In genomic region chr1:59167654-59168425, GRCm38 (mm10) we compare ENCODE assay signal across 29 mouse cellular contexts. TPM values are rescaled to one million over a fixed set of nuclear protein-coding genes. Genes with fewer than 3 reads are reported as not detected.
DNase-seq lines count a peak whose midpoint lies in the region; ATAC-seq and TF ChIP-seq lines count a peak whose summit lies in the region.
"Had no signal": no experiment of that assay in that cellular context is flagged by ENCODE, and none has a peak within 500 bp of the region (broad histone marks: within the 10 kb centered on the region; RNA-seq: fewer than 3 reads in every experiment).

No protein-coding gene starts in this region.

- peaks cover 46% of the 10 kb centered on the region for H3K36me3 ChIP-seq in kidney, embryonic 15.5 days
- peaks cover 34% of the 10 kb centered on the region for H3K36me3 ChIP-seq in small intestine, adult 2 months (ENCODE audit: control insufficient read depth, insufficient read depth, low read length)

- H3K4me3 ChIP-seq in kidney, embryonic 15.5 days (replicated peaks), result no peak overlapping the region
- no peak overlapping the region for H3K4me3 ChIP-seq in small intestine, adult 2 months (ENCODE audit: low read depth, low read length)
- H3K4me3 ChIP-seq: embryonic facial prominence, embryonic 13.5 days; forebrain, embryonic 10.5 days; gastrocnemius, adult 2 months; heart, embryonic 13.5 days; hindbrain, embryonic 10.5 days; hindbrain, embryonic 15.5 days; limb, embryonic 12.5 days had no signal

- H3K4me1 ChIP-seq in kidney, embryonic 15.5 days, result peaks cover 10% of the 10 kb centered on the region
- H3K4me1 ChIP-seq in small intestine, adult 2 months (ENCODE audit: control insufficient read depth, insufficient read depth, insufficient read length, low read length), result peaks cover 21% of the 10 kb centered on the region; the same call in 1 of the 2 replicates
- H3K4me1 ChIP-seq: hindbrain, embryonic 15.5 days; limb, embryonic 12.5 days had no signal

- no peak for TF ChIP-seq POLR2A in small intestine, adult 2 months (IDR thresholded peaks at IDR 0.05; ENCODE audit: low read depth, low read length)

- DNase-seq in kidney, adult 11 months, result no peak
- peak; percentile 3 for DNase-seq in lung, postnatal 25 days (ENCODE audit: low spot score)
- DNase-seq in lung, postnatal 14 days, result no peak
- DNase-seq in thymus, postnatal 25 days, result peak; percentile 35
- DNase-seq in left cerebral cortex, postnatal 14 days (ENCODE audit: low spot score in 2 of 2), result no peak
- DNase-seq: adrenal gland, adult 2 months; adrenal gland, postnatal 36 days; B cell, adult 2 months; cerebellum, adult 18-20 months; cerebellum, postnatal 10 days; gastrocnemius, adult 2 months; gastrocnemius, postnatal 36 days; heart, postnatal 10 days; layer of hippocampus, adult 9-11 months; right cerebral cortex, postnatal 25 days; spleen, adult 18-20 months had no signal

- no peaks in the 10 kb centered on the region for H3K9me3 ChIP-seq in kidney, embryonic 15.5 days (replicated peaks)
- H3K9me3 ChIP-seq: embryonic facial prominence, embryonic 13.5 days; forebrain, embryonic 10.5 days; heart, embryonic 13.5 days; hindbrain, embryonic 10.5 days; hindbrain, embryonic 15.5 days; limb, embryonic 12.5 days had no signal

- H3K27me3 ChIP-seq in kidney, embryonic 15.5 days, result no peaks in the 10 kb centered on the region
- no peaks in the 10 kb centered on the region for H3K27me3 ChIP-seq in small intestine, adult 2 months (ENCODE audit: control insufficient read depth, insufficient read depth, low read length)
- H3K27me3 ChIP-seq: embryonic facial prominence, embryonic 13.5 days; heart, embryonic 13.5 days; hindbrain, embryonic 15.5 days; limb, embryonic 12.5 days had no signal

- H3K4me2 ChIP-seq in kidney, embryonic 15.5 days, result no peak overlapping the region
- H3K4me2 ChIP-seq: embryonic facial prominence, embryonic 13.5 days; heart, embryonic 13.5 days; hindbrain, embryonic 15.5 days; limb, embryonic 12.5 days; midbrain, embryonic 11.5 days had no signal

- 0 out of 2 replicates have a peak, but pooled peaks have one; percentile 52 for ATAC-seq in kidney, embryonic 15.5 days (replicated peaks; ENCODE audit: low FRiP score)
- ATAC-seq: activated CD4-positive, CD25-positive, alpha-beta regulatory T cell, adult 4 months; forebrain, embryonic 16.5 days; inflammation-experienced regulatory T-cells, adult 6 months; midbrain, embryonic 16.5 days had no signal

- intact Hi-C loops in left cerebral cortex, postnatal 14 days (cut with DNase I), result no loop called here

- H3K9ac ChIP-seq in kidney, embryonic 15.5 days, result no peak overlapping the region
- H3K9ac ChIP-seq: embryonic facial prominence, embryonic 13.5 days; heart, embryonic 13.5 days; hindbrain, embryonic 15.5 days; limb, embryonic 12.5 days had no signal

- no peak for TF ChIP-seq CTCF in small intestine, adult 2 months (IDR thresholded peaks at IDR 0.05; ENCODE audit: extremely low read depth, insufficient read length, insufficient replicate concordance, low read depth, low read length)

- peak overlapping the region; percentile 86 for H3K27ac ChIP-seq in kidney, embryonic 15.5 days
- peak overlapping the region; percentile 89 for H3K27ac ChIP-seq in small intestine, adult 2 months (ENCODE audit: insufficient read depth, low read depth, low read length)
- H3K27ac ChIP-seq: embryonic facial prominence, embryonic 13.5 days; forebrain, embryonic 10.5 days; gastrocnemius, adult 2 months; heart, embryonic 13.5 days; hindbrain, embryonic 10.5 days; hindbrain, embryonic 15.5 days; limb, embryonic 12.5 days had no signal

- WGBS in kidney, embryonic 15.5 days, result 56% methylated on average over 4 of the region's 4 CpGs
- 68% methylated on average over 4 of the region's 4 CpGs for WGBS in small intestine, adult 2 months

RNA-seq across cellular contexts. Expression of gene Mpp4, which starts 4.7 kb away (rescaled TPM):
- 0.27 and 0.35 TPM in 2 replicates for polyA plus RNA-seq in kidney, embryonic 15.5 days (2015; fragmentation: Nextera tagmentation; extraction: Ambion mirVana)
- 1.4 and 2.9 TPM in 2 replicates for polyA plus RNA-seq in small intestine, adult 2 months (2012; rRNA removed)
- under 1 TPM; 0.32 to 0.79 TPM for total RNA-seq in left cerebral cortex, postnatal 14 days (2021)

RNA-seq across cellular contexts. Expression of gene Tmem237, which starts 47.6 kb away (rescaled TPM):
- 39.0 and 42.9 TPM in 2 replicates for polyA plus RNA-seq in kidney, embryonic 15.5 days (2015; fragmentation: Nextera tagmentation; extraction: Ambion mirVana)
- polyA plus RNA-seq in small intestine, adult 2 months (2012; rRNA removed), result 0.47 and 0.51 TPM in 2 replicates
- total RNA-seq in left cerebral cortex, postnatal 14 days (2021), result 10 to 100 TPM; 30.1 to 33.6 TPM

Comparison
In these comparisons a context has a peak if more than half of its experiments do, and no peak if none do; other contexts are left out.
1. DNase-seq: peak in lung, postnatal 25 days (single experiment) and thymus, postnatal 25 days (single experiment); none in kidney, adult 11 months (single experiment), lung, postnatal 14 days (single experiment) and left cerebral cortex, postnatal 14 days (0 of 2).
2. RNA of gene Tmem237, which starts 47.6 kb away (polyA plus RNA-seq): 39.0 to 42.9 TPM in kidney, embryonic 15.5 days; 0.47 to 0.51 TPM in small intestine, adult 2 months; every median in the first group is over 10 times any median in the second.